Mouse (Mus musculus) forebrain, embryonic 11.5 days (tissue): ENCODE results near the gene Pla2g4e. TPM values are rescaled to one million over a fixed set of nuclear protein-coding genes. Genes with fewer than 3 reads are reported as not detected.
"Not testable (repeated sequence)": the region's sequence is repeated elsewhere in the genome, so short reads cannot be mapped to it uniquely, and the experiment has no call there.

Experiments
- ATAC-seq: fragments of 200-750 bp; cut with Nextera tagmentation; replicated peaks from 2 replicates; pipeline ENCODE4 v1.8.0; 2017; ENCODE audit warnings: moderate TSS enrichment; ENCODE audit not compliant: low FRiP score
- DNase-seq: peaks from one replicate; pipeline ENCODE4 v3.0.0-alpha.2; 2017; ENCODE audit warnings: low spot score
- H3K27ac ChIP-seq: fragments of 300-500 bp; sonication (generic); 2 replicates; pipeline ENCODE4 v1.5.1; 2014; ENCODE audit warnings: low read depth, low read length
- H3K27me3 ChIP-seq: fragments of 300-500 bp; sonication (generic); 2 replicates; pipeline ENCODE4 v1.6.1; 2014; ENCODE audit warnings: mild to moderate bottlenecking, low read length, mixed read lengths; ENCODE audit not compliant: control insufficient read depth, insufficient read depth
- H3K36me3 ChIP-seq: fragments of 300-500 bp; sonication (generic); 2 replicates; pipeline ENCODE4 v1.6.1; 2014; ENCODE audit warnings: mild to moderate bottlenecking, low read length, moderate library complexity, mixed read lengths; ENCODE audit not compliant: control insufficient read depth, insufficient read depth
- H3K4me1 ChIP-seq: fragments of 300-500 bp; sonication (generic); replicated peaks from 2 replicates; pipeline ENCODE4 v1.6.1; 2014; ENCODE audit warnings: low read length, mixed read lengths; ENCODE audit not compliant: control insufficient read depth, insufficient read depth
- H3K4me2 ChIP-seq: fragments of 300-500 bp; sonication (generic); 2 replicates; pipeline ENCODE4 v1.6.1; 2014; ENCODE audit warnings: low read depth, mild to moderate bottlenecking, low read length, moderate library complexity, mixed read lengths; ENCODE audit not compliant: severe bottlenecking
- H3K4me3 ChIP-seq: fragments of 300-500 bp; sonication (generic); 2 replicates; pipeline ENCODE4 v1.5.1; 2014; ENCODE audit warnings: low read depth, low read length
- H3K9ac ChIP-seq: fragments of 300-500 bp; sonication (generic); 2 replicates; pipeline ENCODE4 v1.6.1; 2014; ENCODE audit warnings: low read length
- H3K9me3 ChIP-seq: fragments of 300-500 bp; sonication (generic); 2 replicates; pipeline ENCODE4 v1.6.1; 2016; ENCODE audit warnings: low read length, mixed read lengths; ENCODE audit not compliant: control insufficient read depth
- WGBS: fragments of 180-500 bp; shearing (Covaris S2); extraction: QIAGEN DNeasy Blood & Tissue Kit; methylation state at CpG from one replicate; pipeline ENCODE4 v1.1.7; 2014; 5-methylcytosine and 5-hydroxymethylcytosine counted together
- polyA plus RNA-seq: library from polyadenylated mRNA; unstranded; fragments of >200 nt; fragmentation: Nextera tagmentation; extraction: Ambion mirVana; gene quantifications from 2 replicates; pipeline ENCODE4 v1.2.1, GENCODE M21; 2014

Pla2g4e gene
- polyA plus RNA-seq, 1 experiment from 2014 or later: 0.09 TPM

DNA sequence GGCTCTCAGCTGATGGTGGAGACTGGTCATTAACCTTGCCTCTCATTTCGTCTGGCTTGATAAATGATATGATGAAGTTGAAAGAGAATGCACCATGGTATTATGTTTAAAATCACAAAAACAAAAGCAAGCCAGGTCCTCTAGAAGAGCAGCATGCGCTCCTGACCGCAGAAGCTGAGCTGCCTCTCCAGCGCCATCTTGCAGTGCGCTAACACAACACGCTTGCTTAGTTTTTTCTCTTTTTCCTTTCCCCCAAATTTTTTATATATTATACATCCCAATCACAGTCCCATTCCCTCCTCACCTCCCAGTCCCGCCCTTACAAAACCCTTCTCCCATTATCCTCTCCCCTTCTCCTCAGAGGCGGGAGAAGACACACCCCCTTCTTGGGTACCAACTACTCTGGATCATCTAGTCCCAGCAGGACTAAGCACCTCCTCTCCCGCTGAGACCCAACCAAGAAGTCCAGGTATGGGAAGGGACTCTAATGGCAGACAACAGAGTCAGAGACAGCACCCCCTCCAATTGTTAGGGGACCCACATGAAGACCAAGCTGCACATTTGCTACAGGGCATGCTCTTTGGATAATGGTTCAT, 384 bp upstream of the Pla2g4e start:
- ATAC-seq (no peak), DNase-seq (no peak)
- H3K4me2 ChIP-seq: peak overlapping the region; percentile 66
- H3K4me3 ChIP-seq: peak overlapping the region; percentile 35
- no peaks in the 10 kb centered on the region; the same call in 1 of the 2 replicates for H3K4me1 ChIP-seq
- H3K27ac ChIP-seq: no peak overlapping the region
- H3K9me3 ChIP-seq: no peaks in the 10 kb centered on the region
- H3K36me3 ChIP-seq: no peaks in the 10 kb centered on the region
- WGBS: 15% methylated on average over 9 of the region's 9 CpGs
- peak overlapping the region; percentile 50 for H3K9ac ChIP-seq
- peaks cover 5% of the 10 kb centered on the region; the same call in 1 of the 2 replicates for H3K27me3 ChIP-seq

DNA sequence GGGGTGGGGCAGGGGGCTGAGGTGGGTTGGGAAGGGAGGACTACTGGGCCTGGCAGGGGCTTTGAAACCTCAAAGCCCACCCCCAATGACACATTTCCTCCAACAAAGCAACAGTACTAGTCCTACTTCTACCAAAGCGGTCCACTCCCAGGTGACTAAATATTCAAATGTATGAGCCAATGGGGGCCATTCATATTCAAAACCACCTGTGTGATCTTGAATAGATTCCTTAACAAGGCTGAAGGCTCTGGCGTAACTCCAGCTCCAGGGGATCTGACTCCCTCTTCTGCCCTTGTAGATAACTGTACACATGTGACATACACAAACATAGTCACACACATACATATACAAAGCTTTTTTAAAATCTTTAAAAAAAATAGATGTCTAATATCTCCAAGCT, 1.1 kb downstream of the Pla2g4e start:
- Histone ChIP-seq H3K9ac (no peak overlapping the region), H3K9me3 (no peaks in the 10 kb centered on the region), H3K4me3 (no peak overlapping the region), H3K4me1 (no peaks in the 10 kb centered on the region; the same call in 1 of the 2 replicates), H3K27ac (no peak overlapping the region), H3K27me3 (peaks cover 5% of the 10 kb centered on the region; the same call in 1 of the 2 replicates), H3K4me2 (no peak overlapping the region), H3K36me3 (no peaks in the 10 kb centered on the region)
- no peak for DNase-seq
- WGBS: 85% methylated on average over 2 of the region's 2 CpGs
- ATAC-seq: no peak

DNA sequence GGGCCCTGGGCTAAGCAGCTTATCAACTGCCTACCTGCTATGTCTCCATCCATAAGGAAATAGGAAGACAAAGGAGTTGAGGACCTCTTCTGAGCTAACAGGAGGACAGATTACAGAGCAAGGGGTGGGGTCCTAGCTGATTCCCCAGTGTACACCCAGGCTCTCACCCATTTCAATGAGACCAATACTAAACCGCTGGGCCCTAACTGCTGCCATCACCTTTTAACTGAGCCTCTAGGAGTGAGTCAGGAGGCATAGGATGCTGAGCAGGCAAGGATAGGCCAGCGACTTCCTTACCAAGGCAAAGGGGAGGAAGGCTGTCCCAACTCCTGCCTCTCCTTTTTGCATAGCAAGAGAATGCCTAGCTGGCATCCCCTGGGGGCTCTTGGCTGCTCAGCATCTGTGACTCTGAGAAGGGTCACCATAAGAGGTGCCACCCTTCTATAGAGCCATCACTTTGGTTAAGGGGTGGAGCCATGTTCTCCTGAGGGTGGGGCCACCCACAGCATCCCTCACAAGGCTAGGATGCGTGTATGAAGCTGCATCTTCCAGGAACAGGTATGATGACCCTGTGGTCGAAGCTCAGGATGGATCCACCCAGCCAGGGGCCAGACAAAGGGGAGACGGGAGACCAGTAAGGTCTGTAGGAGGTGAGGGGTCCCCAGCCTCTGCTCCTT, 2.2 kb downstream of the Pla2g4e start:
- peaks cover 5% of the 10 kb centered on the region; the same call in 1 of the 2 replicates for H3K27me3 ChIP-seq
- no peak overlapping the region for H3K9ac ChIP-seq
- H3K4me2 ChIP-seq: no peak overlapping the region
- no peak for ATAC-seq
- no peak for DNase-seq
- no peaks in the 10 kb centered on the region for H3K36me3 ChIP-seq
- no peaks in the 10 kb centered on the region; the same call in 1 of the 2 replicates for H3K4me1 ChIP-seq
- no peaks in the 10 kb centered on the region for H3K9me3 ChIP-seq
- H3K27ac ChIP-seq: no peak overlapping the region
- 80% methylated on average over 5 of the region's 5 CpGs for WGBS
- no peak overlapping the region for H3K4me3 ChIP-seq

DNA sequence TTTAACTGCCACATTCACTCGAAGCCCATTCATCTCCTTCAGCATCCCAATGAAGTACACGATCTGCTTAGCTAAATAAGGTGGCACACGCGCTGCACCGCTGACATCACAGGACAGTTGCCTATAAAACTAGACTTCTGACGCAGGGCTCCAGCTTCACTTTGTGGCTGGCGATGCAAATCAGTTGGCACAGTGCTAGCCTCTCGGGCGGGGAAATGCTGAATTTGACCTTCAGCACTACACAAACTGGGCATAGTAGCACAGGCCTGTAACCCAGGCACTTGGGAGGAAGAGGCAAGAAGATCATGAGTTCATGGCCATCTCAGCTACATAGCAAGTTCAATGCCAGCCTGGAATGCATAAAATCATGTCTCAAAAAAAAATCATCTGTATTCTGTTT, 6.4 kb downstream of the Pla2g4e start:
- not testable (repeated sequence) for DNase-seq, H3K4me3 ChIP-seq, H3K27me3 ChIP-seq, H3K9me3 ChIP-seq, H3K36me3 ChIP-seq, ATAC-seq, H3K4me1 ChIP-seq, H3K9ac ChIP-seq, H3K27ac ChIP-seq, H3K4me2 ChIP-seq
- 90% methylated on average over 7 of the region's 9 CpGs for WGBS

DNA sequence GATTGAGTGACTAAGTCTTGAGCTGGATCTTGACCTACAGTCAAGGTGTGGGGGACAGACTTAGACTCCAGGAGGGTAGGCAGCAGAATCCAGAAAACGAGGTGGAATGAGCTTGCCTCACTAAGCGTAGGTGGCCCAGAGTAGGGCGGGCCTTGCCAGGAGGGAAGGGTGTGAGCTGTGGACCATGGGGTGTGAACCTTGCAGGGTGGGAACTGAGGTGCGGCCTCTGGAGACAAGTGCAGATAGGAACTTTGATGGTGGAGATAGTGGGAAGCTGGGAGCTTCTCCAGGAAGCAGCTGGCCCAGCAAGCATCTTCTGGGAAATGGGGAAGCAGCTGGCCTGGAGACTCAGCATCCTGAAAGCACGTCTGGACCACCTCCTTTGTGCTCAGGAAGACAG, 7.4 kb downstream of the Pla2g4e start:
- Histone ChIP-seq H3K9ac (no peak overlapping the region), H3K4me2 (no peak overlapping the region), H3K4me3 (no peak overlapping the region), H3K36me3 (no peaks in the 10 kb centered on the region), H3K27me3 (no peaks in the 10 kb centered on the region), H3K9me3 (no peaks in the 10 kb centered on the region), H3K4me1 (no peaks in the 10 kb centered on the region), H3K27ac (no peak overlapping the region)
- DNase-seq: no peak
- no peak for ATAC-seq
- WGBS: 77% methylated on average over 5 of the region's 5 CpGs

DNA sequence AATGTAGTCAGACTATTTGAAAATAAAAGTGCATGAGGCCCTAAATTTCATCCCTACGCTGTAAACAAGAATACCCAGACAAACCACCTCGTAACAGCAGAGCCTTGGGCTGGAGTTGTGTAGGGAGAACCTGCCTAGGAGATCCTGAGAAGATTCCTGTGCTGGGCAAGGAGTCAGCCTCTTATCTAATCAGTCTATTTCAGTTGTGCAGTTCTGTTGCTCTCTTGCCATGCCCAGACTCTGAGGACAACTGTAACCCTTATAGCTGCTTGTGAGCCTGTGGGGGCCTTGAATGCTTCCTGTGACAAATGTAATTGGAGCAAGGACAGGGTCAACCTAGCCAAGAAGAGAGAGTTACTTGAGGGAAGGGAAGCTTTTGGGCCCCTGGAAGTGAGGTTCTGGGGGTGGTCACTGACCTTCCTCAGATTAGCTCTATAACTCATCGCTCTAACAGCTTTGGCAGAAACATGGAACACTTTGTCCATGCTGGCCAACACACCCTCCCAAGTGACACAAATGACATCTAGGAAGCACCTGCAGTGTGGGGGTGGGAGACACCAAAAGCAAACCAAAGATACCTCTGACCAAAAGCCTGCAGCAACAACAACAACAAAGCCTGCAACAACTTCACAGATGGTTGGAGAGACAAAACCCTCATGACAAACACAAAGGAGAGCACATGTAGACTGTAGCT, 9.0 kb downstream of the Pla2g4e start:
- Histone ChIP-seq H3K36me3 (no peaks in the 10 kb centered on the region), H3K4me1 (no peaks in the 10 kb centered on the region), H3K4me2 (no peak overlapping the region), H3K9me3 (no peaks in the 10 kb centered on the region), H3K4me3 (no peak overlapping the region), H3K27ac (no peak overlapping the region), H3K9ac (no peak overlapping the region), H3K27me3 (no peaks in the 10 kb centered on the region)
- 89% methylated on average over 3 of the region's 3 CpGs for WGBS
- no peak for ATAC-seq
- DNase-seq: no peak

DNA sequence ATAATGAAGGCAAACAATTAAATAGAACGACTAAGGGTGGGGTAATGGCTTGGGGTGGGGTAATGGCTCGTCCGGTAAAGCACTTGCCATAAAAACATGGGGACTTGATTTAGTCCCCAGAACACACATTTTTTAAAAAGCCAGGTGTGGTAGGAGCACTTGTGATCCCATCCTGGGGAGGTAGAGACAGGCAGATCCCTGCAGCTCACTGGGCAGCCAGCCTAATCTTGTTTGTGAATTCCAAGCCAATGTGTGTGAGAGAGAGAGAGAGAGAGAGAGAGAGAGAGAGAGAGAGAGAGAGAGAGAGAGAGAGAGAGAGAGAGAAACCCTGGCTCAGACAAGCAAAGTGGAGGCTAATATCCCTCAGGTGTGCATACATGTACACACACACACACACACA, 9.8 kb downstream of the Pla2g4e start:
- Histone ChIP-seq H3K27ac (no peak overlapping the region), H3K4me3 (no peak overlapping the region), H3K4me1 (no peaks in the 10 kb centered on the region), H3K27me3 (no peaks in the 10 kb centered on the region), H3K36me3 (no peaks in the 10 kb centered on the region), H3K9ac (no peak overlapping the region), H3K9me3 (no peaks in the 10 kb centered on the region), H3K4me2 (no peak overlapping the region)
- ATAC-seq (no peak), DNase-seq (no peak)
- 75% methylated on average over 3 of the region's 3 CpGs for WGBS

DNA sequence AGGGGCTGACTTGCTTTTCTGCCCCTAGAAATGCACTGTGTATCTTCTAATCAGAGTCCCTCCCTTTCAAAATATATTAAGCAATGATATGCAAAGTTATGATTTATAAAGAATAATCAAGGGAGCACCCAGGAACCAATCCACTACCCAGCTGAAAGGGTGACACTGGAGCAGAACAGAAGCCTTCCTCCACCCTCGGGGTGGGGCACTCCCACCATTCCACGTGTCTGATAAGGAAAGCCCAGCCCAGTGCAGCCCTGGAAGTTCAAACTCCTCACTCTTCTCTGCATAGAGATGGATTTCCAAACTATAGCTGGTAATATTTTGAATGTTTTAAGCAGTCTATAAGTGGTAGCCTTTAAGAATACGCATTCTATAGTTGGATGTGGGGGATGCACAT, 13.5 kb downstream of the Pla2g4e start:
- Histone ChIP-seq H3K4me3 (no peak overlapping the region), H3K4me2 (no peak overlapping the region), H3K36me3 (no peaks in the 10 kb centered on the region), H3K27ac (no peak overlapping the region), H3K4me1 (no peaks in the 10 kb centered on the region), H3K27me3 (no peaks in the 10 kb centered on the region), H3K9ac (no peak overlapping the region), H3K9me3 (no peaks in the 10 kb centered on the region)
- 77% methylated on average over 3 of the region's 3 CpGs for WGBS
- DNase-seq: no peak
- ATAC-seq: no peak
